Comparison of ENCODE assay signal across 24 mouse cellular contexts in genomic region chr14:103866636-103867035, GRCm38 (mm10). TPM values are rescaled to one million over a fixed set of nuclear protein-coding genes. Genes with fewer than 3 reads are reported as not detected.
"Had no signal": no experiment of that assay in that cellular context is flagged by ENCODE, and none has a peak within 500 bp of the region (broad histone marks: within the 10 kb centered on the region; RNA-seq: fewer than 3 reads in every experiment).

No protein-coding gene starts in this region.

- ATAC-seq: hindbrain, embryonic 16.5 days; inflammation-experienced regulatory T-cells, adult 6 months; intestine, embryonic 16.5 days had no signal

- H3K9ac ChIP-seq: heart, embryonic 12.5 days; hindbrain, embryonic 12.5 days; hindbrain, embryonic 14.5 days; limb, embryonic 12.5 days had no signal

- H3K27ac ChIP-seq: gastrocnemius, adult 2 months; heart, embryonic 10.5 days; hindbrain, embryonic 10.5 days; hindbrain, embryonic 12.5 days; hindbrain, embryonic 14.5 days; layer of hippocampus, adult 2 months; left cerebral cortex, adult 2 months; limb, embryonic 10.5 days; limb, embryonic 12.5 days had no signal

- H3K4me3 ChIP-seq: gastrocnemius, adult 2 months; heart, embryonic 10.5 days; heart, embryonic 12.5 days; hindbrain, embryonic 10.5 days; hindbrain, embryonic 12.5 days; layer of hippocampus, adult 2 months; left cerebral cortex, adult 2 months; limb, embryonic 10.5 days; limb, embryonic 12.5 days had no signal

- H3K9me3 ChIP-seq: heart, embryonic 10.5 days; heart, embryonic 12.5 days; hindbrain, embryonic 10.5 days; hindbrain, embryonic 12.5 days; limb, embryonic 10.5 days; limb, embryonic 12.5 days had no signal

- DNase-seq: gastrocnemius, adult 2 months; gastrocnemius, postnatal 10 days; gastrocnemius, postnatal 25 days; heart, adult 18-20 months; heart, postnatal 10 days; heart, postnatal 4 days; kidney, adult 18-20 months; kidney, adult 8-10 months; kidney, postnatal 10 days; kidney, postnatal 25 days; kidney, postnatal 4 days; liver had no signal

- H3K4me2 ChIP-seq: heart, embryonic 12.5 days; hindbrain, embryonic 12.5 days; hindbrain, embryonic 14.5 days; limb, embryonic 12.5 days had no signal

- H3K27me3 ChIP-seq: heart, embryonic 12.5 days; hindbrain, embryonic 12.5 days; limb, embryonic 12.5 days had no signal

- H3K36me3 ChIP-seq: heart, embryonic 10.5 days; heart, embryonic 12.5 days; hindbrain, embryonic 10.5 days; hindbrain, embryonic 12.5 days; limb, embryonic 10.5 days; limb, embryonic 12.5 days had no signal

- H3K4me1 ChIP-seq: heart, embryonic 10.5 days; heart, embryonic 12.5 days; hindbrain, embryonic 10.5 days; hindbrain, embryonic 12.5 days; limb, embryonic 10.5 days; limb, embryonic 12.5 days had no signal

RNA-seq across cellular contexts. Expression of gene Ednrb, which starts 22.4 kb away (rescaled TPM):
- polyA plus RNA-seq: inflammation-experienced regulatory T-cells, adult 6 months had no signal
